In genomic region chr12:51929630-51930029, GRCm38 (mm10) we compare ENCODE assay signal across 11 mouse cellular contexts.
"Had no signal": no experiment of that assay in that cellular context is flagged by ENCODE, and none has a peak within 500 bp of the region (broad histone marks: within the 10 kb centered on the region; RNA-seq: fewer than 3 reads in every experiment).

No protein-coding gene starts in this region.

- DNase-seq: kidney, postnatal 14 days; kidney, postnatal 4 days; liver, embryonic 13.5 days; lung, adult 2 months; lung, postnatal 14 days; lung, postnatal 4 days; midbrain, embryonic 14.5 days; retina, postnatal 1 day; right cerebral cortex, postnatal 25 days; spleen, adult 18-20 months; thymus, postnatal 4 days had no signal
